Mouse (Mus musculus) thymus, adult 2 months (tissue): Measurements from ENCODE around the gene 1600012H06Rik. TPM values are rescaled to one million over a fixed set of nuclear protein-coding genes. Genes with fewer than 3 reads are reported as not detected.
A peak's percentile ranks its signal among the peaks of the same experiment; 100 is the strongest.
"Not testable (repeated sequence)": the region's sequence is repeated elsewhere in the genome, so short reads cannot be mapped to it uniquely, and the experiment has no call there.

Source experiments
- DNase-seq: peaks from one replicate; pipeline ENCODE4 v3.0.0; 2021
- H3K27ac ChIP-seq: fragments of 200-500 bp; 2 replicates; pipeline ENCODE4 v1.5.1; 2012; ENCODE audit warnings: low read length, control low read depth; ENCODE audit not compliant: control insufficient read depth, insufficient read depth
- H3K27me3 ChIP-seq: fragments of 200-500 bp; 2 replicates; pipeline ENCODE4 v1.6.1; 2012; ENCODE audit warnings: mild to moderate bottlenecking, low read length, moderate library complexity, mixed read lengths; ENCODE audit not compliant: control insufficient read depth, insufficient read depth
- H3K36me3 ChIP-seq: fragments of 200-500 bp; 2 replicates; pipeline ENCODE4 v1.6.1; 2012; ENCODE audit warnings: mild to moderate bottlenecking, low read length, moderate library complexity; ENCODE audit not compliant: control insufficient read depth, insufficient read depth
- H3K4me1 ChIP-seq: fragments of 200-500 bp; replicated peaks from 2 replicates; pipeline ENCODE4 v1.6.1; 2012; ENCODE audit warnings: low read length; ENCODE audit not compliant: control insufficient read depth, insufficient read depth
- H3K4me3 ChIP-seq: fragments of 200-500 bp; 2 replicates; pipeline ENCODE4 v1.5.1; 2012; ENCODE audit warnings: mild to moderate bottlenecking, low read length, control low read depth, moderate library complexity; ENCODE audit not compliant: control insufficient read depth, insufficient read depth
- CTCF ChIP-seq: fragments of 200-500 bp; IDR thresholded peaks from 2 replicates; pipeline ENCODE4 v1.5.1; 2012; ENCODE audit warnings: mild to moderate bottlenecking, control low read depth, low read length, moderate library complexity, borderline replicate concordance; ENCODE audit not compliant: control insufficient read depth, poor library complexity, insufficient read depth; ENCODE audit errors: extremely low read depth
- POLR2A ChIP-seq: fragments of 200-500 bp; IDR thresholded peaks from 2 replicates; pipeline ENCODE4 v1.6.1; 2012; ENCODE audit warnings: mild to moderate bottlenecking, low read length, control low read depth, moderate library complexity; ENCODE audit not compliant: control insufficient read depth, poor library complexity, insufficient read depth; ENCODE audit errors: extremely low read depth
- WGBS: fragments of 180-500 bp; shearing (Covaris S2); methylation state at CpG from one replicate; pipeline ENCODE4 v1.1.7; 2018; 5-methylcytosine and 5-hydroxymethylcytosine counted together
- polyA plus RNA-seq: library from polyadenylated mRNA; depleted of rRNA; stranded (reverse); fragments of >200 nt; gene quantifications from 2 replicates; pipeline ENCODE4 v1.2.3, GENCODE M21; 2012

1600012H06Rik gene
- polyA plus RNA-seq, 1 experiment: 25.8 TPM

- H3K4me3 ChIP-seq: no peak overlapping the region
- WGBS: 48% methylated on average over 5 of the region's 5 CpGs
Observed at GRCm38 (mm10) chr17:14958686-14959327, 15.8 kb downstream of the 1600012H06Rik start.

GRCm38 (mm10) chr17:14959979-14960378 lies 17.0 kb downstream of the 1600012H06Rik start:
- Histone ChIP-seq H3K36me3 (peaks cover under 1% of the 10 kb centered on the region; the same call in 1 of the 2 replicates), H3K4me1 (peaks cover 3% of the 10 kb centered on the region), H3K27me3 (no peaks in the 10 kb centered on the region), H3K4me3 (no peak overlapping the region), H3K27ac (no peak overlapping the region)
- WGBS: 44% methylated on average over 3 of the region's 3 CpGs
- TF ChIP-seq CTCF (no peak), POLR2A (no peak)
- DNase-seq: no peak

More at GRCm38 (mm10) chr17:14958686-14959327, 15.8 kb downstream of the 1600012H06Rik start:
- TF ChIP-seq CTCF: no peak
- TF ChIP-seq POLR2A: no peak
- no peak for DNase-seq
- Histone ChIP-seq H3K4me1 (peaks cover 3% of the 10 kb centered on the region), H3K36me3 (peaks cover 12% of the 10 kb centered on the region), H3K27ac (no peak overlapping the region), H3K27me3 (no peaks in the 10 kb centered on the region)

- Histone ChIP-seq H3K36me3 (no peaks in the 10 kb centered on the region), H3K27ac (no peak overlapping the region), H3K27me3 (no peaks in the 10 kb centered on the region), H3K4me3 (peak overlapping the region; percentile 60), H3K4me1 (peaks cover 3% of the 10 kb centered on the region)
- under 1% methylated on average over 19 of the region's 23 CpGs for WGBS
- peak; percentile 35 for DNase-seq
- TF ChIP-seq CTCF: no peak
- TF ChIP-seq POLR2A: no peak
Observed at GRCm38 (mm10) chr17:14960520-14960919, 17.5 kb downstream of the 1600012H06Rik start.

GRCm38 (mm10) chr17:14960951-14961556 lies 18.1 kb downstream of the 1600012H06Rik start, which contains the start of gene Phf10:
Gene Phf10, minus strand, starts transcription at chr17:14961273.
- H3K4me1 ChIP-seq, H3K27me3 ChIP-seq, H3K36me3 ChIP-seq, H3K27ac ChIP-seq: not testable (repeated sequence)
- H3K4me3 ChIP-seq: peak within 1 kb of the TSS; percentile 60
- WGBS: 8% methylated on average over 65 of the region's 100 CpGs
- DNase-seq: peak; percentile 37

DNA sequence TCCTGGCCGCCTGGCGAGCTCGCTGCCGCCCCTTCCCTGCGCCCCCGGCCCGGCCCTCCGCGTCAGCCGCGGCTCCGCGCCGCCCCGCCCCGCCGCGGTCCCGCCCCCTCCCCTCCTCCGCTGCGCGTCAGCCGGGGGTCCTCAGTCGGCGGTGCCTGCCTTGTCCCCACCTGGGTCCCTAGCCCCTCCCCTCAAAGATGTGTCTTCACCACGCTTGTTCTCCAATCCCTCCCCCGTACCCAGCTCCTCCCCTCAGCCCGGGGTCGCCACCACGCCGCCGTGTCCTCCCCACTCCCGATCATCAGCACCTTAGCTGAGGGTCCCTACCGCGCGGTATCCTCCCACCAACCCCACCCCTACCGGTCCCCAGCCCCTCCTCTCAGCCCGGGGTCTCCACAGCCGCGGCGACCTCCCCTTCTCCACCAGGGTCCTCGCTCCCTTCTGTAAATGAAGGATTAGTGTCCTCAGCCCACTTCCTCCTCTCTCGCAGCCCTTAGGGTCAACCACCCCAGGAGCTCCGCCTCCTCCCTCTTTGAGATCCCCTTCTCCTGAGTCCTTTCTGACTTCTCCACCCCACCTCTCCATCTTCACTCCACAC lies 18.7 kb downstream of the 1600012H06Rik start:
- H3K36me3 ChIP-seq, DNase-seq, H3K27ac ChIP-seq, H3K4me3 ChIP-seq, H3K27me3 ChIP-seq, H3K4me1 ChIP-seq: not testable (repeated sequence)
- whole genome bisulfite sequencing: no CpG with 5 or more reads among the region's 44 CpGs

DNA sequence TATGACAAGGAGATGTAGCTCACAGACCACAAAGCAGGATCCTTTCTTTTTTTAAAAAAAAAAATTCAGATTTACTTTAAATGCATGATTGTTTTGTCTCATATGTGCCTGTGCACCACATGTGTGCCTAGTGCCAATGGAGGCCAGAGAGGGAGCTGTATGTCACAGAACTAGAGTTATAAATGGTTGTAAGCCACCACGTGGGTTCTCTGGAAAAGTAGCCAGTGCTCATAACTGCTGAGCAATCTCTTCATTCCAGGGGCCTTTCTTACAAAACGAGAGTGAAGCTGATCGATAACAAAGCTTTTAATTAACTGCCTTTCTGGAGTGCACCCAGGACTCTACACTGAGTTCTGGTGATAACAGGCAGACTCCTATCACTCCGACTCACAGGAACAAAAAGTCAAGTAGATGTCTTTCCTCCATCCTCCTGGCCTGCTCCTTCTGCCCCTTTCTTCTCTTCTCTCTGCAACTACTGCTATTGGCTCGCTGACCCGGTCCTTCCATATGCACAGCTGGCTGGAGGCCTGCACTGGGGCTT lies 25.5 kb downstream of the 1600012H06Rik start:
- H3K27me3 ChIP-seq, H3K36me3 ChIP-seq, H3K4me3 ChIP-seq, H3K27ac ChIP-seq, H3K4me1 ChIP-seq, DNase-seq: not testable (repeated sequence)
- WGBS: no CpG with 5 or more reads among the region's 6 CpGs

- not testable (repeated sequence) for DNase-seq, H3K4me1 ChIP-seq, H3K4me3 ChIP-seq, H3K27me3 ChIP-seq, H3K36me3 ChIP-seq, H3K27ac ChIP-seq
- WGBS: under 1% methylated on average over 4 of the region's 7 CpGs
Observed at GRCm38 (mm10) chr17:14977718-14978361, 34.9 kb downstream of the 1600012H06Rik start.

DNA sequence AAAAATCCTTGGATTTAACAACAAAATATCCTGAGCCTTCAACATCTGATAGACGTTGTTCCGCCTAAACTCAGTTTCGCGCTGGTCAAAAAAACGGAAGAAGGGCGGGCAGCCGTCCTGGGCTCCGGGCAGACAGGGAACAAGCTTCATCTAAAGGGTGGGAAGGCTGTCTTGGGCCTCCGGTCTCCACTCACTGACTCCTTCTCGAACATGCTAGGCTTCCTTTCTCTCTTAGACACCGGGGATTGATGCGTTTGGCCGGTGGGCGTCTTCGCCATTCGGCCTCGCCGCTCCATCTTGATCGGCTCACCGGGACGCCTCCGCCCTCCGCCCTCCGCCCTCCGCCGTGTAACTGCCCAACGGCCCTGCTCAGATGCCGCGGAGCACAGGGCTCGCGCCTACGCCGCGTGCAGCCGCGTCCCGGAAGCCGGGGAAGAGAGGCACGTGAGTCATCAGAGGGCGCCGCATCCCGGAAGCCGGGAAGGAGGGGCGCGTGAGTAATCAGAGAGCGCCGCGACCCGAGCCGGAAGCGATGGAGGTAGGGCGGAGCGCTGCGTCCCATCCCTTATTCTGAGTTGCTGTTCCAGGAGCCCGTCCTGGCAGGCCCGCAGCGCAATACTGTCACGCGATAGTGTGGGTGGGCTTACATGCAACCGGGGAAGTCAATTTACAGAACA lies 35.5 kb downstream of the 1600012H06Rik start, which contains the start of the genes 9030025P20Rik and Gm3417:
Gene 9030025P20Rik, plus strand, starts transcription at position 107 of the 677 bp plus-strand sequence.
Gene Gm3417, minus strand, starts transcription at position 429 of the 677 bp plus-strand sequence.
- not testable (repeated sequence) for H3K4me3 ChIP-seq, H3K36me3 ChIP-seq, H3K27me3 ChIP-seq, H3K27ac ChIP-seq, H3K4me1 ChIP-seq, DNase-seq
- no CpG with 5 or more reads among the region's 60 CpGs for WGBS

DNA sequence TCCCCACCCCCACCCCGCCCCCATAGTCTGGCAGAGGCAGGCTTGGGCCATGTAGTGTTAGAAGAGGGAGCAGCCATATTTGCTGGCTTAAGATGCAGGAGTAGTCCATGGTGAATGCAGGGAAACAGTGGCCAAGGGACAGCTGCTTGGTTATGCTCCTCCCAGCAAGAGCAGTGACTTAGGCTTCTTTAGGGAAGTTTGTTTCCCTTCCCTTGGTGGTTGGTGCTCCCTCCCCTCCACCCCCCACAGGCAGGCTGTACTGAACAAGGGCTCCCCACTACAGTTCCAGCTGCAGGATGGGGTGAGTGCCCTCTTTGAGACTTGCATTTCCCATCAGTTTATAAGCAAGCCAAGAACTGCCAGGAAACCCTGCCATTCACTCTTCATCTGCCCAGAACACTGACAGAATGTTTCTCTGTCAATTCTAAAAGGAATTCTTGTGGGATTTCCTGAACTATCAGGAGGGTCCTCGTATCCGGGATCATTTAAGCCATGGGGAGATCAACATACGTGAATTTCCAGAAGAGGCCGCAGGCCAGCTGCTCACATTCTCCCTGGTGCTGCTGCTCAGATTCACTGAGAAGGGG lies 47.2 kb downstream of the 1600012H06Rik start:
- not testable (repeated sequence) for H3K27me3 ChIP-seq, H3K36me3 ChIP-seq, H3K4me3 ChIP-seq, H3K4me1 ChIP-seq, H3K27ac ChIP-seq, DNase-seq
- WGBS: 95% methylated on average over 4 of the region's 5 CpGs
